Comparison of ENCODE assay signal across 16 mouse cellular contexts in the genomic region with DNA sequence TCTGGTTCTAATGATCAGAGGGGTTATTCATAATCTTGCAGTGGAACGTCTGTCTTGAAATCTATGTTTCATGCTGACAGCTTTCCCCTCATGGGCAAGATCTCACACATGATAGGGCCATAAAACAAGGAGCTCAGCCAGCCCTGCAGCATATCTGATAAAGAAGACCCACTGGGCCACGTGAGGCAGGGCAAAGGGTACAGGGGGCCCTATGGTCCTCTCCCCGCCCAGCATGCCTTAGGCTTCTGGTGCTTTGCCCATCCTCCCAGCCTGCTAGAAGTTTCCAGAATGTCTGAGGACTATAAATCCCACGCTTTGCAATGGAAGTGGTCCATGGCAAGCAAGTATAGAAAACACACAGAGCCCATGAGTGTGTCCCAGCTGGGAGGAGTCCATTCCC.
"Had no signal": no experiment of that assay in that cellular context is flagged by ENCODE, and none has a peak within 500 bp of the region (broad histone marks: within the 10 kb centered on the region; RNA-seq: fewer than 3 reads in every experiment).

No protein-coding gene starts in this region.

- DNase-seq: kidney, adult 11 months; kidney, adult 9 months; kidney, postnatal 25 days; left cerebral cortex, postnatal 4 days; liver; liver, embryonic 13.5 days; liver, postnatal 0 days; lung, postnatal 14 days; retina, postnatal 1 day; right cerebral cortex, postnatal 4 days; spleen, adult 18-20 months; thymus, postnatal 36 days had no signal

- H3K4me1 ChIP-seq: megakaryocyte, embryonic 14.5 days had no signal

- H3K9me3 ChIP-seq: liver, embryonic 13.5 days; lung, embryonic 15.5 days; megakaryocyte, embryonic 14.5 days; midbrain, embryonic 12.5 days had no signal

- ATAC-seq: liver, postnatal 0 days had no signal

- H3K36me3 ChIP-seq: liver, embryonic 13.5 days; lung, embryonic 15.5 days; midbrain, embryonic 12.5 days had no signal

- H3K4me3 ChIP-seq: liver, embryonic 13.5 days; lung, embryonic 15.5 days; megakaryocyte, embryonic 14.5 days; midbrain, embryonic 12.5 days had no signal

- H3K9ac ChIP-seq: liver, embryonic 13.5 days; liver, postnatal 0 days; lung, embryonic 15.5 days; midbrain, embryonic 12.5 days had no signal

- H3K27me3 ChIP-seq: liver, embryonic 13.5 days had no signal

- H3K4me2 ChIP-seq: liver, embryonic 13.5 days; lung, embryonic 15.5 days; midbrain, embryonic 12.5 days had no signal

- H3K27ac ChIP-seq: liver, embryonic 13.5 days; lung, embryonic 15.5 days; macrophage; midbrain, embryonic 12.5 days had no signal
